Mouse (Mus musculus): ENCODE measurements around the gene Prm1.
"Not testable (repeated sequence)": the region's sequence is repeated elsewhere in the genome, so short reads cannot be mapped to it uniquely, and the experiment has no call there.

Prm1 gene

DNA sequence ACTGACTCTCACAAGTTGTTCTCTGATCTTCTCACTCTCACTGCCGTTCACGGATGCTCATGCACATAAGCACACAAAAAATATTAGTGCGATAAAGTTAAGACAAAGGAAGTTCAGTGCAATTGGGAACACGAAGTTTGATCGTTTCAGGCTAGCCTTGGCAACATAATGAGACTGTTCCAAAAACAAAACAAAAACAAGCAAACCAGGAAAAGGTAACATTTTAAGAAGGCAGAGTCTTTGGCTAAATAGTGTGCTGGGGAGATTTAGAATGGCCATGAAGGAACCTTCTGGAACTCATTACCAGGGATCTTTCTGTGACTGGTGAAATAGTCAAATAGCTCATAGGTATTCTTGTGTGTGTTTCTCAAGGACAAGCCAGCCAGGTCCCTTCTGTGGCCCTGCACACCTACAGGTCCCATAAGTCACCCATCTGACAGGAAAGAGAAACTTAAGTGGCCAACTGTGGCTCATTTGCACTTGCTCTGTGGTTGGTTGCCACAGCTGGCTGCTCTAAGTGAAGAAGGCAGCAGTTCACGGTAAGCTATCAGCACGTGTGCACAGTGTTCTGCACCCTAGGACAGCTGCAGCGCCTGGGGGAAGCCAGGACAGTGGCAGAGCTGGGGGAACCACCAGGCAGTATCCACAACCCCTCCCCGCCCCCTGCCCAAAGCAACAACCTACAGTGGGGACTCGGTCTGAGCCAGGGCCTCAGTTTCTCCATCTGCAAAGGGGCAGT is at the start of gene Prm1:
Gene Prm1 (minus strand): TSS at position 51 of the 739 bp plus-strand sequence.
- peak; percentile 70 to 78 for DNase-seq (ENCODE audit: low spot score in 2 of 2)

DNA sequence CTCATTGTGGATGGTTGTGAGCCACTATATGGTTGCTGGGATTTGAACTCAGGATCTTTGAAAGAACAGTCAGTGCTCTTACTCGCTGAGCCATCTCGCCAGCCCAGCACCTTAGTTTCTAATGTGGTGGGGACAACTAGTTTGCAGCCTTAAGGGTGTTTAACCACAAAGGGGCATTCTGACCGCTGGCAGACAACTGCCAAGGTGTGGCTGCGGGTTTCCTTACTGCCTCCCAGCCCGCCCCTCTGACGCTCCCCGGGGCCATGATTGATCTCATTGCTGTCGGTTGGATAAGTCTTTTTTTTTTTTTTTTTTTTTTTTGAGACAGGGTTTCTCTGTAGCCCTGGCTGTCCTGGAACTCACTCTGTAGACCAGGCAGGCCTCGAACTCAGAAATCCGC is 46.6 kb upstream of the Prm1 start:
- not testable (repeated sequence) for DNase-seq (ENCODE audit: low spot score in 2 of 2)

DNA sequence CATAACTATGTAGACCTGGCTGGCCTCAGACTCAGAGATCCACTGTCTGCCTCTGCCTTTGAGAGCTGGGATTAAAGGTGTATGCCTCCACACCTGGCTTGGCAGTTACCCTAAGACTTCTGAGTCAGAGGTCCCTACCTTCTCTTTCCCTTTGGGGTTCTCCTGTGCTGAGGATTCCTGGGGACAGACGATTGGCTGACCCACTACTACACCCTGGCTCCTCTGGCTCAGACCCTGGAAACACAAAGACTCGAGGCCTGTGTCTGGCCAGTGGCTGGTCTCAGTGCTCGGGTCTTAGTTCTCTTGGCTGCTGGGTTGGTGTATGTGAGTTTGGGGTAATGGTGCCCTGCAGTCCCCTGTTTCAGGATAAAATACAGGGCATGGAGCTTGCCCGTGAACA is 45.3 kb upstream of the Prm1 start:
- no peak for DNase-seq (ENCODE audit: low spot score in 2 of 2)

DNA sequence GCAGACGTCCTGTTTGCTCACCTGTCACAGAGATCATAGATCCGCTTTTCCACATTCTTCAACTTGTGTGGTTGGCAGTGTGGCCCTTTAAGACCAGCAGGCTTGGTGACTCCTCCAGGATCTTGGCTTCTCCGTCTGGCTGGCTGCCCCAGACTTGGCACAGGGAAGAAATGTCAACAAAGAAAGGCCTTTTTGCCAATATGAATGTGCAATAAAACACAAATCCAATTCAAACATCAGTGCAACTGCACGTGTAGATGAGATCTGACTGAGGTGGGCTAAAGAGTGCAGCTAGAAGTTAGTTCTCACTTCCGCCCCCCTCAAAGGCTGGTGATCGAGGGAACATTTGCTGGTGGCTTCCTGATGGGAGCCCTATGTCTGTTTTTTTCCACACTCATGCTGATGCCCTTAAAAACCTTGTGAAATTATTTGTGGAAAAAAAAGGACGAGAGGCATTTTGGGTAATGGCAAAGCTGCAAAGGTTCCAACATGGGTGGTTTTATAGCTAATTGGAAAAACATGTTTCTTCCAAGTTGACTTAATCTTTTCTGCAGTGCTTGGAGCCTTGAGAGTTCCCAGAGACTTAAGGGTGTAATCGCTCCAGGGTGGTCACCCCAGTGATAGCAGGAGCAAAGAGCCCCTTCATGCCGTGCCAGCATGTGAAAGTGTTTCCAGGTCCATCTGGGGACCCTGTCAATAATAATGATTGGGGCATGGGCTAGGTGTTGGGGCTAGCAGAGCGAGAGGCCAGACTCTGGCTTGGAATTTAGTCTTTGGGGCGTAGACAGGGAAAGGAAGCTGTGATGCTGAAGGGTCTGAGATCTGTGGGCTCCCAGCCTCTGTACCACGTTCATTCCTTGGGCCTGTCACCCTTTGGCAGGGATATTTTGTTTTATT is 44.6 kb upstream of the Prm1 start:
- DNase-seq (ENCODE audit: low spot score in 2 of 2), result no peak

DNA sequence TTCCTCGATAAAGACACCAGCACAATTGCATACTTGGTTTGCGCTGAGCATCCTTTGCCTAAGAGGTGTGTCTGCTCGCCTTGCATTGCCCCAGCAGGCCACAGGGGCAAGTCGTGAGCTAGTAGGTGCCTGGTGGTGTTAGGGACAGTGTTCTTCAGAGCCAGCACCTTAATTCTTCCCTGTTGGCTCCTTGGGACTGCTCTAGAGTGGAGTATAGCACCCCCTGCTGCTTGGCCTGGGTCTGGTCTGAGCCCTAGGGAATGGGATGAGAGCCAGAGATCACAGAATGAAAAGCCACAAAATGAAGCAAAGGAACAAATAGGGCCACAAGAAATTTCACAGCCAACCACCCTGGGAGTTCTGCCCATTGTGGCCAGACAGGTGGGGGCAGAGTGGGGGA is 40.9 kb upstream of the Prm1 start:
- peak; percentile 64 to 76 for DNase-seq (ENCODE audit: low spot score in 2 of 2)

DNA sequence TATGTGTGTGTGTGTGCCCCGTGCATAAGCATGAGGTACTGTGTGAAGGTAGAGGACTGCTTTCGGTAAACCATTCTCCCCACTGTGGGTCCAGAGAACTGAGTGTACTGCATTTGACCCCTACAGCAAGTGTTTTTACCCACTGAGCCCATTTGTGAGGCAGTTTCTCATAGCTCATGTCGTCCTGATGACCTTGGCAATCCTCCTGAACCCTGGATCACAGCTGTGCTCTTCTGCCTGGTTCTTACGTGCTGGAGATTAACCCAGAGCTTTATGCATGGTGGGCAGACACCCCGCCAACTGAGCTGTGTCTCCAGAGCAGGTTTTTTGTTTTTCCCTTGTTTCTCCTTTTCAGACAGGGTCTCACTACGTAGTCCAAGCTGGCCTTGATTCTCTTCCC is 40.3 kb upstream of the Prm1 start:
- no peak for DNase-seq (ENCODE audit: low spot score in 2 of 2)

DNA sequence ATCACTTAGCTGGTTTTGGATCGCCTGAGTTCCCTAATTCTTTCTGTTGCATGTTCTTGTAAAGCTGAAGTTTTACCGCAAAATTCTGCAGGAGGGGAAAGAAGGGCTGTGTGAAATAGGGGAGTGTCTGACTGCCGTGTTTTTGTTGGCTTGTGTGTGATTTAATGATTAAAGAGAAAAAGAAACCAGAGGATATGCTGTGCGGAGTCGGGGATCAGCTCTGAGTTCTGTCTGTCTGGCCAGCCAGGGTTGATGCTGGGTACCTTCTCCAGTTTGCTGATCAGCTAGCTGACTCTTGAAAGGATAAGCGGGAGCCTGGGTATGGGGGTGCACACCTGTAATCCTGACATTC is 38.7 kb upstream of the Prm1 start:
- DNase-seq (ENCODE audit: low spot score in 2 of 2), result no peak

DNA sequence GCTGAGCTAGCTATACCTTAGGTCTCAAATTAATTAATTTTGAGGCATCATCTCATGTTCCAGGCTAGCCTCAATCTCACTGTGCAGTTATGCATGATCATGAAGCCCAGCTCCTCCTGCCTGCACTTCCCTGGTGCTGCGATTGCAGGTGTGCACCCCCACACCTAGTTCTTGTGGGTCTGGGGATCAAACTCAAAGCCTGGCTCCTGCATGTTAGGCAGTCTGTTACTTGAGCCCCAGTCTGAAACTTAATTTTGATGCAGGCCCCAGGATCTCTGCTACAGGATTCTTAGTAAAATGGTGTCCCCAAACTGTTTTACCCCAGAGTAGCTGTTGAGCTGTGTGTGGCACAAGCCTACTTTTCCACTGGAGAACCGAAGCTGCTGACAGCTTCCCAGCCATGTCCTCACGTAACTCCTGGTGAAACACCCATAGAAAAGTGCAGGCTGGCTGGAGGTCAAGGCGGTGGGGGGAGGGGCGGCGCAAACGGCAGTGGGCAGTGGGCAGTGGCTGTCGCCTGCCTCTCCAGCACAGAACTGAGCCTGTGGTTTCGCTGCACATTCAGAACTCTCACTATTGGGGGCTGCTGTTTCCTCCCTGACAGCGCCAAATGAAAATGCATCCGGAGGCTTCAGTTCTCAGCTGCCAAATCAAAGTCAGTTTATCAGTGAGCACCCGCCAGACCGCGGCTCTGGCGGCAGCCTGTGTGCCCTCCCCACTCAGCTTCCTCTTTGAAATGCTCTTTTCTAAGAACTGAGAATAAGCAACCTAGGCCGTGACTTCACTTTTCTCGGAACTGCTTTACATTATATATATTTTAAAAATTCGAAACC is 38.1 kb upstream of the Prm1 start:
- DNase-seq (ENCODE audit: low spot score in 2 of 2), result peak; percentile 78 to 82

DNA sequence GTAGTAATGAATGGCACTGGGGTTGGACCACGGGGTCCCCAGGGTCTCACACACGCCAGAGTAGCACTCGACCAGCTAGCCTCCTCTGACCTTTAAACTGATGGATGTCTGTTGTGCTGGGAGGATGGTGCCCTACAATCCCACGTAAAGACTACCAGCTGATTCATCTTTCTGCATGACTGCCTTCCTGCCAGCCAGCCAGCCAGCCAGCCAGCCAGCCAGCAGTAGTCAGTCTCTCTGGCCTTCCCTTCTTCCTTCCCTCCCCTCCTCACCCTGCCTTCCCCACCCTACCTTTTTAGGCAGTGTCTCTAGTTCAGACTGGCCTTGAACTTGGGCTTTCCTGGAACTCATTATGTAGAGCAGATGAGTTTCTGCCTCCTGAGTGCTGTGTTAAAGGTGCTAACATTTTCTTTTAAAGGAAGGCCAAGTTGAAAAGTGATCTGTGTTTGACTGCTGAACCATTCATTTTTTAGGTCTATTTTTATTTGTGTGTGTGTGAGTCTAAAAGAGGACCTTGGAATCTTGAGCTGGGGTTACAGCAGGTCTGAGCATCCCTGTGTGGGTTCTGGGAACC is 36.7 kb upstream of the Prm1 start:
- no peak for DNase-seq (ENCODE audit: low spot score in 2 of 2)

DNA sequence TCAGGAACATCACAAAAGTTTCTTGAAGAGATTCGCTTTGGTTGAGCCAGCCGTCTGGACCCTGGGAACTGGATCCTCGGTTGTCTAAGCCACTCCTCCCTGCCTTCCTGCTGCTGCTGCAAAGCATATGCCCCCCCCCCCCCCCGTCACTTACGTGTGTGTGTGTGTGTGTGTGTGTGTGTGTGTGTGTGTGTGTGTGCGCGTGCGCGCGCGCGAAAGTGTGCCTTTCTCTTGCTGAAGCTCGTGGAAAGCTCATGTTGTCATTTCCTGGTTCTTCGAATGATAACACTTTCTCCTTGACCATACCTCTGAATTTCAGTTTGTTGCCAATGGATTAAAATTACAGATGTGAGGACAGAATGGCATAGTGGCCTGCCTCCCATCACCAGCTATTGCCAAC is 34.4 kb upstream of the Prm1 start:
- DNase-seq (ENCODE audit: low spot score in 2 of 2), result no peak

DNA sequence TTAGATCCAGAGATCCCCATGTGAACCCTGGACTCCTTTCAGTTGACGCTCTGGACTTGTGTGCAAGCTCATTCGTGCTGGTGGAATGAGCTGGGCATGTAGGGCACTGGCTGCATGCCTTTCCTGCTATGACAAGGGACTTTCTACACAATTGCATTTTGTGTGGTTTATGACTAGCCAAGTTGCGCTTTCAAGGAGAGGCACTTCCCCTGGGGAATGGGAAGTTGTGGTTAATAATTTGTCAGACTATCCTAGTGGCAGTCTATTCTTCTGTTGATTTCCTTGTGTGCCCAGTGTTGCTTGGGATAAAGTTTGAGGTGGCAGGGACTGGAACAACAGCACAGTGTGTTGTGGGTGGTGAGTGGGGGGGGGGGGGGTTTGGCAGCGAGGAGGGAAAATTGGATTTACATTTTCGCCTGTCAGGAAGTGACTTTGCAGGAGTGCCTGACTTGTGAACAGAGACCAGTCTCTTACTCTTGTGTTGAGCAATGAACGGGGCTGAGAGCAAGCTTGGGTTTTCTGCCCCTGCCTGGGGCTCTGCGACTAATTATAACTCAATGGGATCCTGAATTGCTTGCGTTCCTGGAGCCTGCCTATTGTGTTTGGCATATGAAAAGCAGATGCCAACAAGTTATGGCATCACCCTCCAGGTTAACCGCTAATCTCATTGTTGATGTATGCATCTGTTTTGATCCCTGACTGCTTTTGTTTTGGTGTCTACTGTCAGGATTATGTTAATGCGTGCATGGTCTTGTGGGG is 33.0 kb upstream of the Prm1 start:
- DNase-seq (ENCODE audit: low spot score in 2 of 2), result no peak

DNA sequence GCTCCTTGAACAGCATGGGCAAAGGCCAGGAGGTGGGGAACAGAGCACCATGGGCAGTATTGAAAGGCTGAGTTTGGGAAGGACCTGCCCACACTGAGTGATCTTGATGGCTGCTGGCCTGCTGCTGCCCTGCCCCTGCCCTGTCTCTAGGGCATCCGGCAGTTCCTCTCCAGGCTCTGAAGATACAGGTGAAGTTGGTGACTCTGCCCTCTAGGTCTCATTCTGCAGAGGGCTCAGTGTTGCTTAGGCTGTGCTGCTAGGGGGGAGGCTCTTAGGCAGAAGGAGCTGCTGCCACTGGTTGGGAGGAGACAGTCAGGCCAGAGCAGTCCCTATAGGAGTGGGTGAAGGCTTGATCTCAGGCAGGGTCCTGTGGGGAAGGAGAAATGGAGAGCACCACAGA is 32.3 kb upstream of the Prm1 start:
- DNase-seq (ENCODE audit: low spot score in 2 of 2), result peak; percentile 65 to 67

DNA sequence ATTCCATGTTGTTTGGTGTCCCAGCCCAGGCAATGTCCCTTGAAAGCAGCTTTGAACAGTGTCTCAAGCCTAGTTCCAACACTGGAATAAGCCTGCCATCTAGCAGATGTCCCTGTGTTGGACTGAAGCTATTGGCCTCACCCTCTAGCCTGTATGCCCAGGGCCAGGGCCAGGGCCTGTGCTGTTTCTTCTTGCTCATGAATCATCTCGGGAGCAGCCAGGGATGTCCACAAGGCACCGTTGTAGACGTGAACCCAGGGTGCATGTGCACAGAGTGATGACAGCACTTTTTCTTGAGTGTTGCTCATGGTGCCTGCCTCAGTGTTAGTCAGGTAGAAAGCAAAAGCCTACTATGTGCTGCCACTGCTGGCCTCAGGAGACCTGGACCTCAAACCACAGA is 31.6 kb upstream of the Prm1 start:
- no peak for DNase-seq (ENCODE audit: low spot score in 2 of 2)

DNA sequence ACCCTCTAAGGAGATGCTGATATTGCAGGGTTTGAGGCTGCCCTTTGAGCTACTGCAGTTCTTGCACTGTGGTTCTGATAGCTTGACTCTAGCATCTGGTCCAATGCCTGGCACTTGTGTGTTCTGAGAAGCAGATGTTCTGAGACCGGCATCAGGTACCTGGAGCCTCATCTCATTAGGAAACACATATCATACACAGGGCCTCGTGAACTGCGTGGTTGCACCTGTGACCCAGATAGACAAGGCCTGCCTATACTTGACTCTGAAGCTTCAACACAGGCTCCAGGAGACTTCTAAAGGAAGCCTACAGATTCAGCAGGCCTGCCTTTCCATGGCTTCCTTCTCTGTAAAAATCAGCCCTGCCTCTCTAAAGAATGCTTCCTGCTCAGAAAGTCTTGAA is 30.7 kb upstream of the Prm1 start:
- DNase-seq (ENCODE audit: low spot score in 2 of 2), result peak; percentile 70 to 75

DNA sequence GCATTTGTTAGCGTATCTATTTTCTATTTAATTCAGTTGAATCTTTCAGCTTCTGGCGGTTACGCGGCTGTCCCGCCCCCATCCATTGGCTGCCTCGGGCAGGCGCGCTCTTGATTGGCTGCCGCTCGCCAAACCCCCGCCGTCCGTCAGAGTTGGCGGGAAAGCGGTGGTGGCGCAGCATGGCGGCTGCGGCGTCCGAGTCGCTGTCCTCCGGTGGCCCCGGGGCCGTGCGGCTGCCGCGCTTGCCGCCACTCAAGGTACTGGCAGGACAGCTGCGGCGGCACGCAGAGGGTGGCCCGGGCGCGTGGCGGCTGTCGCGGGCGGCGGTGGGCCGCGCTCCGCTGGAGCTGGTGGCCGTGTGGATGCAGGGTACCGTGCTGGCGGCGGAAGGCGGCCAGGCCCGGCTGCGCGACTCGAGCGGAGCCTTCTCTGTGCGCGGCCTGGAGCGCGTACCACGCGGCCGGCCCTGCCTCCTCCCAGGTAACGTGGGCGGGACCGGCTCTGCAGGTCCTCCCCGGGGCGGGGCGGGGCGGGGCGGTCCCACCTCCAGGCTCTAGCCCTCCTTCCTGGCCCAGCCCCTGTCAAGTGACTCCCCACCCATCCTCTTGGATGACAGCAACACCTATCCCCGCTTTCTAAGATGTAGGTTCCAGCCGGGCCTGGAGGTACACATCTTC is 29.4 kb upstream of the Prm1 start, which contains the start of gene Rmi2:
Gene Rmi2 (plus strand): TSS at position 149 of the 677 bp plus-strand sequence.
- DNase-seq (ENCODE audit: low spot score in 2 of 2), result peak; percentile 87 to 89

DNA sequence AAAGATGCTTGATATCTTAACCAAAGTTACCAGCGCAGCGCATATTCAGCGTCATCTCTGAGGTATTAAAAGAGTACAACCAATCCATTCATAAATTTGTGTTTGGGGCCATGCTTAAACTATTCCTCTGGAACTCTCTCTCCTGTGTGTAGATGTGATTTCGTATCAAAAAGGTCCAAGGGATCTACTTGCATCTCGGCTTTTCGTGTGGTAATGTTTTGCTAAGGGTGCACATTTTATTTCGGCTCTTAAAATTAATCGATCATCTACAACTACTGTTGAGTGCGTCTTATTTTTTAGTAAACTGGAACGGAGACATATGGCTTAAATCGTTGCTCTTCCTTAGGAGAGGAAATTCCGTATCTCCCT is 28.9 kb upstream of the Prm1 start:
- DNase-seq (ENCODE audit: low spot score in 2 of 2), result no peak

DNA sequence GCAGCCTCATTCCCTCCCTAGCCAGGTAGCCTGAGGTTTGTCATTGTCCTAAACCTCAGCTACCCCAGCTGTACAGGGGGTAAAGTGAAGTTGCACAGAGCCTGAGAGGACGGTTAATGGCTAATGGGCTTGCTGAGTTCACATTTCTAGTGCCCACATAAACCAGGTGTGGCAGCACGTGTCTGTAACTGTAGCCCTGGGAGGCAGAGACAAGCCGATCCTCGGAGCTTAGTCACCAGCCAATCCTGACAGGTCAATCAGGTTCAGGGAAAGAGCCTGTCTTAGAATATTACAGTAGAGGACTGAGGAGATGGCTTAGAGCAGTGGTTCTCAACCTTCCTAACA is 22.8 kb upstream of the Prm1 start:
- DNase-seq (ENCODE audit: low spot score in 2 of 2), result no peak

DNA sequence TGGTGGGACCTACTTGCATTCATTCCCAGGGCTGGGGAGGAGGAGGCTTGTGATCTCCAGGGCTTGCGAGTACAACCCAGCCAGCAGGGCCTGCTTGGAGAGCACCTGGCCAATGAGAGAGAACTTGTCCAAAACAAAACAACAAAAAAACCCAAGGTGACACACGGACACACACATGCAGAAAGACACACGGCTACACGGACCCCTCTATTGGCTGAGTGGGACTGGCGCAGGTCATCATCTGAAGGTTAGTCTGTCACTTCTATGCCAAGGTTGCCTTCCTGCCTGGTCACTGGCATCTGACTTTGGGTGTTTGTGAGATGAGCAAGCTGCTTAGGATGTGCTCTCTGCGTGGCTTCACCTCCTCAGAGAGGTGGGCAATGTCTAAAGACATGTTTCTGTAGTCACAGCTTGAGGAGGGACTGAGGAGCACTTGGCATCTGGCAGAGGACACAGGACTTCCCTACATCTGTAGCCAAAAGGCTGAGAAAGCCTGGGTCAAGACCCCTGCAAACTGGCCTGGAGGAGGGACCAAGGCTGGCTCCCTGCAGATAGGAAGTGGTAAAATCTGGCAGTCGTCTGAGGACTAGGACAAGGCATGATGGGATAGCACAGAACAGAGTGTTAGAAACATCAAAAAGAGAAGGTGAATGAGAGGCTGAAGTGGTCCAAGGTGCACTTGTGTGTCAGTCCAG is 22.3 kb upstream of the Prm1 start:
- DNase-seq (ENCODE audit: low spot score in 2 of 2), result no peak

DNA sequence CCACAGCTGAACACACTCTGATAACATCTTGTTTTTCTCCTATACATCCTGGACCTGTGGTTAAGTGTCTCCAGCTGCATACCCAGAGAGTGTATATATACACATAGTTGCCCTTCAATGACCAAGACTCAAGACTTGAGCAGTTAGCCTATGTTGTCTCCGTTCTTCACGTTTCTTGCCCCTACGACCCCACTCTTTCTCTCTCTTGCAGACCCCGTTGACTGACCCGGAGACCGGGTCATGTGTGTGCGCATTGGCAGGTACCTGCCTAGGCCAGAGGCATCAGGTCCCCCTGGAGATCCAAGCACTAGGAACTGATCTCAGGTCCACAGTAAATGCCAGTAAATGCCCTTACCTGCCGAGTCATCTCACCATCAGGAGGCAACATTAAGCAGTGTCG is 21.6 kb upstream of the Prm1 start:
- peak in 1 of 2 experiments; percentile 56 for DNase-seq (ENCODE audit: low spot score in 2 of 2)

DNA sequence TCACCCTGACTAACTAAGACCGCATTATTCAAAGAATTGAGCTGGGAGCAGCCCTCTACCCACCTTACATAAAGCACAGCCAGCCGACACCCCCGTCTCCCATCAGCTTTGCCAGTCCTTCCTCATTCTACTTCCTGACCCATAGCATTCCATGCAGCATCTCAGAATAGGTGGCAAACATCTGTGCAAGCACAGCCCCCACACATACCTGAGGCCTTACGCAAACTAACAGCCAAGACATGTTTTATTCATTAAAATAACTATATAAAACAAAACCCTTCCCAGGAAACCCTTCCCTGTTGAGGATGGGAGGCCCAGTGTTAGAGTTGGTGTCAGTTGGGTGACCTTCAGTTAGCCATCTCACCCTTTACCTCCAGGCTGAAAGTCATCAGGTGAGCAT is 20.2 kb upstream of the Prm1 start:
- DNase-seq (ENCODE audit: low spot score in 2 of 2), result no peak

Measured in thymus, postnatal 10 days (tissue).